20 mouse cellular contexts compared by ENCODE assay signal in genomic region chr6:50460646-50461045, GRCm38 (mm10).
"Had no signal": no experiment of that assay in that cellular context is flagged by ENCODE, and none has a peak within 500 bp of the region (broad histone marks: within the 10 kb centered on the region; RNA-seq: fewer than 3 reads in every experiment).

No protein-coding gene starts in this region.

- H3K4me2 ChIP-seq: intestine, embryonic 15.5 days; kidney, embryonic 15.5 days; liver, embryonic 13.5 days; midbrain, embryonic 12.5 days; midbrain, embryonic 15.5 days; neural tube, embryonic 12.5 days; neural tube, embryonic 15.5 days had no signal

- H3K27ac ChIP-seq: intestine, embryonic 15.5 days; left cerebral cortex, adult 2 months; liver, embryonic 13.5 days; macrophage; midbrain, embryonic 12.5 days; midbrain, embryonic 15.5 days; neural tube, embryonic 12.5 days; neural tube, embryonic 15.5 days; stomach, postnatal 0 days had no signal

- DNase-seq: kidney, adult 8-10 months; kidney, postnatal 14 days; kidney, postnatal 4 days; liver, embryonic 13.5 days; lung, adult 2 months; lung, postnatal 14 days; retina, postnatal 1 day; right cerebral cortex, postnatal 25 days; thymus, adult 2 months; thymus, postnatal 14 days; thymus, postnatal 4 days had no signal

- H3K9me3 ChIP-seq: intestine, embryonic 15.5 days; kidney, embryonic 15.5 days; liver, embryonic 13.5 days; midbrain, embryonic 12.5 days; midbrain, embryonic 15.5 days; neural tube, embryonic 12.5 days; neural tube, embryonic 15.5 days had no signal

- H3K27me3 ChIP-seq: intestine, embryonic 15.5 days; kidney, embryonic 15.5 days; neural tube, embryonic 12.5 days; neural tube, embryonic 15.5 days had no signal

- H3K4me3 ChIP-seq: intestine, embryonic 15.5 days; kidney, embryonic 15.5 days; left cerebral cortex, adult 2 months; liver, embryonic 13.5 days; midbrain, embryonic 12.5 days; midbrain, embryonic 15.5 days; neural tube, embryonic 12.5 days; neural tube, embryonic 15.5 days had no signal

- H3K4me1 ChIP-seq: neural tube, embryonic 12.5 days had no signal

- H3K36me3 ChIP-seq: intestine, embryonic 15.5 days; kidney, embryonic 15.5 days; liver, embryonic 13.5 days; midbrain, embryonic 12.5 days; midbrain, embryonic 15.5 days; neural tube, embryonic 12.5 days; neural tube, embryonic 15.5 days had no signal

- ATAC-seq: intestine, embryonic 15.5 days; midbrain, embryonic 15.5 days had no signal

- H3K9ac ChIP-seq: intestine, embryonic 15.5 days; kidney, embryonic 15.5 days; liver, embryonic 13.5 days; midbrain, embryonic 12.5 days; midbrain, embryonic 15.5 days; neural tube, embryonic 12.5 days; neural tube, embryonic 15.5 days had no signal
